Mouse (Mus musculus): ENCODE results near the gene Olfr122. TPM values are rescaled to one million over a fixed set of nuclear protein-coding genes. Genes with fewer than 3 reads are reported as not detected.

Gene Olfr122
- not detected for total RNA-seq (2021)
- long read RNA-seq, experiment 1, result 0 reads
- long read RNA-seq, experiment 2, result 0 reads

- DNase-seq (ENCODE audit: low spot score in 2 of 2), result no peak
Observed at GRCm38 (mm10) chr17:37768307-37768706, at the start of gene Olfr122. Gene Olfr122, plus strand, starts transcription at chr17:37768607.

GRCm38 (mm10) chr17:37721508-37721907, 46.9 kb upstream of the Olfr122 start, which contains the start of gene Olfr120:
Gene Olfr120, plus strand, starts transcription at chr17:37721808.
- DNase-seq (ENCODE audit: low spot score in 2 of 2), result no peak

GRCm38 (mm10) chr17:37738070-37738469, 30.3 kb upstream of the Olfr122 start:
- no peak for DNase-seq (ENCODE audit: low spot score in 2 of 2)

GRCm38 (mm10) chr17:37793229-37793628, 24.8 kb downstream of the Olfr122 start, which contains the start of gene Olfr123:
Gene Olfr123, plus strand, starts transcription at chr17:37793529.
- DNase-seq (ENCODE audit: low spot score in 2 of 2), result no peak

GRCm38 (mm10) chr17:37799588-37799987, 31.2 kb downstream of the Olfr122 start, which contains the start of gene Olfr124:
Gene Olfr124, plus strand, starts transcription at chr17:37799888.
- DNase-seq (ENCODE audit: low spot score in 2 of 2), result no peak

Other genes with a start within 250 kb of the Olfr122 start
- gene Olfr112, start 199.2 kb upstream of the Olfr122 start, total RNA-seq (2021), result not detected
- not detected for gene Olfr113, start 190.9 kb upstream of the Olfr122 start, total RNA-seq (2021)
- not detected for gene Olfr114, start 175.9 kb upstream of the Olfr122 start, total RNA-seq (2021)
- gene Olfr115, start 141.5 kb upstream of the Olfr122 start, total RNA-seq (2021), result not detected
- gene Olfr116, start 141.4 kb upstream of the Olfr122 start, total RNA-seq (2021), result not detected
- not detected for gene Olfr117, start 104.8 kb upstream of the Olfr122 start, total RNA-seq (2021)
- gene Olfr118, start 101.6 kb upstream of the Olfr122 start, total RNA-seq (2021), result not detected
- gene Olfr119, start 72.0 kb upstream of the Olfr122 start, total RNA-seq (2021), result not detected
- not detected for gene Olfr120, start 46.8 kb upstream of the Olfr122 start, total RNA-seq (2021)
- gene Olfr121, start 19.8 kb upstream of the Olfr122 start, total RNA-seq (2021), result not detected
- gene Olfr123, start 24.9 kb downstream of the Olfr122 start, total RNA-seq (2021), result not detected
- not detected for gene Olfr124, start 31.3 kb downstream of the Olfr122 start, total RNA-seq (2021)
- gene Olfr125, start 64.3 kb downstream of the Olfr122 start, total RNA-seq (2021), result not detected
- gene Olfr126, start 78.9 kb downstream of the Olfr122 start, total RNA-seq (2021), result not detected
- not detected for gene Olfr127, start 131.8 kb downstream of the Olfr122 start, total RNA-seq (2021)
- gene Olfr128, start 151.9 kb downstream of the Olfr122 start, total RNA-seq (2021), result not detected
- not detected for gene Olfr761, start 184.5 kb downstream of the Olfr122 start, total RNA-seq (2021)

Measured in gastrocnemius, postnatal 4 days (tissue).